Mouse (Mus musculus): ENCODE data around the gene Creb3l4.

The Creb3l4 gene

GRCm38 (mm10) chr3:90264687-90265033, 21.3 kb upstream of the Creb3l4 start:
- no peak for DNase-seq

DNA sequence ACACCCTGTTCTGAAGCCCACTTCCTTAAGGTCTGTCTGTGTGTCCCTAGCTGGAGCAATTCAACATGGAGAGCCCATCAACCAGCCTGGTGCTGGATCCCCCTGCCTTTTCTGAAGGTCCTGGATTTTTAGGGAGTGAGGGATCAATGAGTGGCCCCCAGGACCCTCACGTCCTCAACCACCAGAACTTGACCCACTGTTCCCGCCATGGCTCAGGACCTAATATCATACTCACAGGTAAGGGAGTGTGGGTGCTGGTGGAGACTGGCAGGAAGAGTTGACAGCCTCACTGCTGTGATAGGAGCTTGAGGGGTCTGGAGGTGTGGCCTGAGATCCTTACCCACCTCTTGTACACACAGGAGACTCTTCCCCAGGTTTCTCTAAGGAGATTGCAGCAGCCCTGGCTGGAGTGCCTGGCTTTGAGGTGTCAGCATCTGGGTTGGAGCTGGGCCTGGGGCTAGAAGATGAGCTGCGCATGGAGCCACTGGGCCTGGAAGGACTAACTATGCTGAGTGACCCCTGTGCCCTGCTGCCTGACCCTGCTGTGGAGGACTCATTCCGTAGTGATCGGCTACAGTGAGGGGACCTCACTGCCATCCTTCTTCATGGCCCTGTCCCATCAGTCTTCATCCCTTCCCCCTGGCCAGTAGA, 19.9 kb upstream of the Creb3l4 start:
- peak; percentile 33 for DNase-seq

DNA sequence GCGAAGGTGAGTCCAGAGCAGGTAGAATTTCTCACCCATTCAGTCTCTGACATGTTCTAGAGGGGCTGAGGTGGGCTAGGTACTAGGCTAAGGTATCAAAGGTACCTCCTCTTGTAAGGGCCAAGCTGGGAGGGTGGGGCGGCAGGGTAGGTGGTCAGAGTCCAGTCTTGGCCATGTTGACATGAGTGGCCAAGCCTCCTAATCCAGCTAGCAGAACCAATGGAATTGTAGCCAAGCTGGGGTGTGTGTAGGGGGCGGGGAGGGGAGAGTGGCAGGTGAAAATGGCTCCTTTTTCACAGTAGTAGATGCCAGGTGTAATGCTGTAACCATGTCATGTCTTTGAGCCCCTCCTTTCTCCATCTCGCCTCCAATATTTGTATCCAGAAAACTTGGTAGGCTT, 15.2 kb upstream of the Creb3l4 start:
- DNase-seq: no peak

DNA sequence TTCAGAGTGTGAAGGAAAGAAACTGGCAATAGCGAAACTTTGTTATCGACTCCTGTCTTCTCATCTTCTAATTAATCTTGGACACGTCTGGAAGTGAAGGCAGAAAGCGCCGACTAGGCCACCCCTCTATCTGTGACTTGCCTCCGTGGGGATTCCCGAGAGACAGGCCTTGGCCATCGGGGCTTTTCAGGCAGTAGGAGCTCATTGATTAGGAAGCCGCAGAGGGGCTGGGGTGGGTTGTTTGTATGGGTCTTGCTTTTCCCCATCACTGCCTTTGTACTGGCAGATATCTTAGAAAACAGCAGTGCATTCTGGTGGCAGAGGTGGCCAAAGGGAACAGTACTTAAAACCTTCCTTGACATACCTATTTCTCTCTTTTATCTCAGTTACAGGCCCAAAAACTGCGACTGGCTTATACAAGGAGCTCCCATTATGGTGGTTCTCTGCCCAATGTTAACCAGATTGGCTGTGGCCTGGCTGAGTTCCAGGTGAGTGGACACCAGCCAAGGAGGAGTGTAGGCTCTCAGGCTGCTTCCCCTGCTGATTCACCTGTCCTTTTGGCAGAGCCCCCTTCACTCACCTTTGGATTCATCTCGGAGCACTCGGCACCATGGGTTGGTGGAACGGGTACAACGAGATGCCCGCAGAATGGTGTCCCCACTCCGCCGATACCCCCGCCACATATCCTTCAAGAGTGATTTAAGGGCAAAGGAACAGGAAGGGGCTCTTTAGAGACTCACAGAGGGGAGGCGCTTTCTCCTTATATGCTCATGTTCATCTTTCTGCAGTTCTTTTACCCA, 13.6 kb upstream of the Creb3l4 start:
- peak; percentile 96 for DNase-seq

DNA sequence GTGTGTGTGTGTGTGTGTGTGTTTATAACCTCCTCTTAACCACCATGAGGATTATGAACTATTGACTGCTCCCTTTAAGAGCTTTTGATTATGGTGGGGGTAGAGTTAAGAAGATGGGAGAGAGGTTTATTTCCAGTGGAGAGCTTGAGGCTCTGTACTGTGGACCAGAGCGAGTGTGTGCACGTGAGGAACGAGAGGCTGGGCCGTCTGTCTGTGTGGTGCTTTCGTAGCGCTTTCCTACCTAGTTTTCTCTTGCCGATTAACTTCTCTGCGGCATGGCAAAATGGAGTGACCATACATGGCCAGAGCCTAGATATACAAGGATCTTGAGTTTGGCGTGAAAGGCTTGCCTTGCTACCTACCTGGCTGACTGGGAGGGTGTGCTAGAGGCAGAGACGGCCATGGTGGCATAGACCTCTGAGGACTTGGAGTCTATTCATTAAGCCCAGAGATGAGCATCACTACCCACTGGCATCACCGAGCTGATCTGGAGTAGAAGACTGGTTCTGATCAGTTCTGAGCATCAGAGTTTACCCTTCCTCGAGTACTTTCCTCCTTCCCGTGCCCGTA, 12.6 kb upstream of the Creb3l4 start:
- DNase-seq: peak; percentile 40

- DNase-seq: peak; percentile 42
Measured at GRCm38 (mm10) chr3:90255194-90255565, 11.9 kb upstream of the Creb3l4 start.

DNA sequence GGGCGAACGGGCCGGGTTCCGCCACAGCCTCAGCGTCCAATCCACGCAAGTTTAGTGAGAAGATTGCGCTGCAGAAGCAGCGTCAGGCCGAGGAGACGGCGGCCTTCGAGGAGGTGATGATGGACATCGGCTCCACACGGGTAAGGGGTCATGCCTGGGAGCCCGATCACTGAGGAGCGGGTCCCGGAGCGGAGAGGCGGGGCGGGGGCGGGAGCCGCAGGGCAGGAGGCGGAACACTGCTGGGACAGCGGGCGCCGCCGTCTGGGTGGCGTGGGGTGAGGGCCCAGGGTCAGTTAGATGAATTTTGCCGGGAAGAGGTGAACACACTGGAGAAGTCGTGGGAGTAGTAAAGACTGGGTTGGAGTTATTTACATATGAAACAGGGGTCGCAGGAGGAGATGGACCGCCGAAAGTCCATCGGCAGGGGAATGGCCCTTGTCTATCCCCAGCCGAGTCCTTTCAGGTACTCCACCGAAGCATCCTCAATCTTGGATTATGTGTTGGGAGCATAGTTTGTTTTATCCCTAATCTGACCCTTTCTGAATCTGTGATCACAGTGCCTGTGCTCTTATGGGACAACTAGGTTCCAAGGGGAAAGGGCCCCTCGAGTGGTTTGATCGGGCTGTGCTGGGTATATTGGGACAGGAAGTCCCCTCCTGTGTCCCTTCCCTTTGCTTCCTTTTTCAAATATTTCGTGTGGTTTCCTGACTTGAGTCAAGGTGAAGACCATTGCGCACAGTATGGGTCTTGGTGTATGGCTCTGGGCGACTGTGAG, 11.3 kb upstream of the Creb3l4 start:
- no peak for DNase-seq

- DNase-seq: peak; percentile 98
Measured at GRCm38 (mm10) chr3:90253653-90254418, 10.5 kb upstream of the Creb3l4 start, which contains the start of gene Crtc2. Gene Crtc2 (plus strand): TSS chr3:90254163.

DNA sequence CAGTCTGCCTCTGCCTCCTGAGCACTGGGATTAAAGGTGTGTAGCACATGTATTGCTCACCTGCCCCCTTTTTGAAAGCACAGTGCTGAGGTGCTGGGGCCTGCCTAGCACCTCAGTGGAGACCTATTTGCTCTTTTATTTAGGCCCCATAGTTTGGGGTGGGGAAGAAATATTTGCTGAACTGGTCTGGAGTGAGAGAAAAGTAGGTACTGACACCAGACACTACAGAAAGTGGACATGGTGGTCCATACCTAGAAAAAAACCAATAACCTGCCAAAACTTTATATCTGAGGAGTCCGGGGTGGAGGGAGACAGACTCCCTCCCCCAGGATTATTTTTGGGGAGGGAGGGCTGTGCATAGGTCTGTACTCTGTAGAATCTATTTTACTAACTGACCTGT, 9.9 kb upstream of the Creb3l4 start:
- peak; percentile 43 for DNase-seq

GRCm38 (mm10) chr3:90252659-90253058, 9.3 kb upstream of the Creb3l4 start:
- peak; percentile 62 for DNase-seq

DNA sequence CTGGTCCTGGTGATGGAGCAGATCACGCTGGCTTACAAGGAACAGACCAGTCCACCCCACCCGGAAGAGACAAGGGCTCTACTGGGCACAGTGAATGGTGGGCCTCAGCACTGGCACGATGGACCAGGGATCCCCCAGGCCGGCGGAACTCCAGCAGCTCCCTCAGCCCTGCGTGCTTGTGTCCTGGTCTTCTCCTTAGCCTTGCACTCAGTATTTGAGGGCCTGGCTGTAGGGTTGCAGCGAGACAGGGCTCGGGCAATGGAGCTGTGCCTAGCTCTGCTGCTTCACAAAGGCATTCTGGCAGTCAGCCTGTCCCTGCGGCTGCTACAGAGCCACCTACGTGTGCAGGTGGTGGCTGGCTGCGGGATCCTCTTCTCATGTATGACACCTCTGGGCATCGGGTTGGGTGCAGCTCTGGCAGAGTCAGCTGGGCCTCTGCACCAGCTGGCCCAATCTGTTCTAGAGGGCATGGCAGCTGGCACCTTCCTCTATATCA, 8.5 kb upstream of the Creb3l4 start:
- DNase-seq: peak; percentile 47

- no peak for DNase-seq
Measured at GRCm38 (mm10) chr3:90250791-90251190, 7.5 kb upstream of the Creb3l4 start.

DNA sequence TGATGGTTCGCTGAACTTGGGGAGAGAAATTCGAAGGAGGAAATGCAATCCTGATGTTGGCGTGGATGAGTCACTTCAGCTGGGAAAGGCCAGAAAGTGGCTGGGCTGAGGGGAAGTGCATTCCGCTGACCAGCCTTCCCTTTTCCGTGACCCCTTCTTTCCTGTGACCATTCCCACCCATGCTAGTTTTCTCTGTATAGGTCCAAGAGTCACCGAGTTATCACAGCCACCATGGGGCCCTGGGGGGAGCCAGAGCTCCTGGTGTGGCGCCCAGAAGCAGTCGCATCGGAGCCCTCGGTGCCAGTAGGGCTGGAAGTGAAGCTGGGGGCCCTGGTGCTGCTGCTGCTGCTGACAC, 5.4 kb upstream of the Creb3l4 start:
- DNase-seq: peak; percentile 57

DNA sequence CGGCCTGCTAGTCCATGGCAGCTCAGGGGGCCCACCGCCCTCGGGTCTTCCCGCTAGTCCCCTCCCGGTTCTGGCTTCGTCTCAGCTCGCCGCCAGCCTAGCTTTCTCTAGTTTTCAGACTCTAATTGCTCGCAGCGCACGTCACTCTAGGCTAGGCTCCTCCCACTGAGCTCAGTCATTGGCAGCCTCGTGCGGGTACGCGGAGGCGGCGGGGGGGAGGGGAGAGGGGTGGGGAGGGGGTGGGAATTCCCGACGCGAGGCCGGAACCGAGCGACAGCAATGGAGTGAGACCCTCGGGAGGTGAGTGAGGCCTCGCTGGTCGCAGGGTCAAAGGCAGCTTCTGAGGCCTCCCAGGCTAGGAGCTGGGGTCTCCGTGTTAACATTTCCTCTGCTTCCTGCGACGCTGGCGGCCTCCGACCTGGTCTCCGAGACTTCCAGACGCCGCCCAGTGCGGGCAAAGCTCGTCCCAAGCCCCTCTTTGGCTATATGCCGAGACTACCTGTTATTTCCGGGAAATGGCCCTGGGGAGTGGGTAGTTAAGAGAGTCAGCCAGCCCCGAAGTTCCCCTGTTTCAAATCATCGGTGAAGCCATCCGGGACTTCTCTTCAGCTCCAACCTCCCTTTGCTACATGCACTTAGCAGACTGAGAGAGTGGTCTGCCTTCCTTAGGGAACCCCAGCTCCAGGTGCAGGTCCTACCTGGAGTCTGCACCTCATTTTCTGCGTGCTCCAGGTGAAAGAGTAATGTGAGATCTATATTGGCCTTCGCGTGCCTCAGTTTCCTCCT, 4.8 kb upstream of the Creb3l4 start, which contains the start of gene Slc39a1:
Slc39a1 (plus strand) TSS at position 213 of the 786 bp plus-strand sequence.
- peak; percentile 91 for DNase-seq

GRCm38 (mm10) chr3:90247630-90247959, 4.3 kb upstream of the Creb3l4 start:
- no peak for DNase-seq

- no peak for DNase-seq
Measured at GRCm38 (mm10) chr3:90245406-90245805, 2.1 kb upstream of the Creb3l4 start.

GRCm38 (mm10) chr3:90241669-90242358, 1.5 kb downstream of the Creb3l4 start:
- DNase-seq: no peak

DNA sequence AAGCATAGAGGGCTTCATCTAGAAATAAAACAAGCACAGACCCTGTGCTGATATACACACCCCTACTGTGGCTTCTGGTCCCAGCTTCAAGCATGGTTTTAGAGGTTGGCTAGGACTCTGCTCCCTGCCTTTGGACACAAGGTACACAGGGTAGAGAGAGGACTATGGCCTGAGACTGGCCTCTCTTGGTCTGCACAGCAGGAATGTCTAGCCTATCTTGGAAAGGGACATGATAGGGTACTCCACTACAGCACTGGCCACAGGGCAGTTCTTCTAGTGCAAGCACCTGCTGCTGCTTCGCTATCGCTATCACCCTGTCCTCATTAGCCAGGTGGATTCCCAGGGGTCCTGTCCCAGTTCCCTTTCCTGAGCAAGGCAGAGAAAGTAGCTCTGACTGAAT, 2.1 kb downstream of the Creb3l4 start:
- no peak for DNase-seq

GRCm38 (mm10) chr3:90231507-90232333, 11.6 kb downstream of the Creb3l4 start, which contains the start of gene Jtb:
Gene Jtb (plus strand): TSS chr3:90231597.
- peak; percentile 93 for DNase-seq

DNA sequence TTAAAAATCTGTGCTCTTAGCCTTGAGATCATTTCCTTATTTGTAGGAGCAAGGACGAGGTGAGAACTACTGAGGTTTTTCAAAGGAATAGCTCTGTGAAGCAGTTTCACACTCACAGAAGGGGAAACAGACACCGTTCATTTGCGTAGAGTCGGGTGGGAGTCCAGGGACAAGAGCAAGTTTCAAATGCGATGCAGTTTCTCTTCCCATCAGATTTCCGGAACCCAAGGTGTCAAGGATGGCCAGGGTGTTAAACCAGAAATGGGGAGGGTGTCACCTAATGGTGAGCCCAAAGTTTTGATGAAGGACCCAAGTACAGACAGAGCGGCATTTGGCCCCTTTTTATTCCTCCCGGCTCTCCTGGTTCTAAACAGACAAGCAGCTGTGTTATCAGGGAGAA, 12.2 kb downstream of the Creb3l4 start:
- DNase-seq: no peak

Data from cerebellum, adult 11-12 months (tissue).